Mouse (Mus musculus) layer of hippocampus, adult 11-12 months (tissue): ENCODE data around the gene Adgrb2.

Experiments used
- DNase-seq: peaks from one replicate; pipeline ENCODE4 v3.0.0; 2022; ENCODE audit warnings: low spot score

The Adgrb2 gene

DNA sequence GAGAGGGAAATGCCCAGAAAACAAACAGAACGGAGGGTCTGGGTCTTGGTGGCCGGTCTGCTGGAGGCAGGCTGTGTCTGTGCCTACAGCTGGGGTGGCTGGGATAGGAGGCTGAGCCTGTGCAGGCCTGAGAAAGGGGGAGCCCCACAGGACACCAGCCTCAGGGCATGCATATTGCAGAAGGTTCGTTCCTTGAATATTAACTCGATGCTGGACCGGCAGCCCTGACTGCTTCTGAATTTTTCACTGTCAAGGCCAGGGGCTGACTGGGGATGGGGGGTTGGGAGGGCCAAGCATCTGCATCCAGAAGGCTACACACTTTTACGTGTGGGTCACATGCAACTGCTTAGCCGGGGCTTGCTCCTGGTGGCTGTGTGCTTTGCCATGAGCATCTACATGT is 48.8 kb downstream of the Adgrb2 start:
- DNase-seq = no peak

- no peak for DNase-seq
Measured at GRCm38 (mm10) chr4:130036112-130036511, 51.4 kb downstream of the Adgrb2 start.

DNA sequence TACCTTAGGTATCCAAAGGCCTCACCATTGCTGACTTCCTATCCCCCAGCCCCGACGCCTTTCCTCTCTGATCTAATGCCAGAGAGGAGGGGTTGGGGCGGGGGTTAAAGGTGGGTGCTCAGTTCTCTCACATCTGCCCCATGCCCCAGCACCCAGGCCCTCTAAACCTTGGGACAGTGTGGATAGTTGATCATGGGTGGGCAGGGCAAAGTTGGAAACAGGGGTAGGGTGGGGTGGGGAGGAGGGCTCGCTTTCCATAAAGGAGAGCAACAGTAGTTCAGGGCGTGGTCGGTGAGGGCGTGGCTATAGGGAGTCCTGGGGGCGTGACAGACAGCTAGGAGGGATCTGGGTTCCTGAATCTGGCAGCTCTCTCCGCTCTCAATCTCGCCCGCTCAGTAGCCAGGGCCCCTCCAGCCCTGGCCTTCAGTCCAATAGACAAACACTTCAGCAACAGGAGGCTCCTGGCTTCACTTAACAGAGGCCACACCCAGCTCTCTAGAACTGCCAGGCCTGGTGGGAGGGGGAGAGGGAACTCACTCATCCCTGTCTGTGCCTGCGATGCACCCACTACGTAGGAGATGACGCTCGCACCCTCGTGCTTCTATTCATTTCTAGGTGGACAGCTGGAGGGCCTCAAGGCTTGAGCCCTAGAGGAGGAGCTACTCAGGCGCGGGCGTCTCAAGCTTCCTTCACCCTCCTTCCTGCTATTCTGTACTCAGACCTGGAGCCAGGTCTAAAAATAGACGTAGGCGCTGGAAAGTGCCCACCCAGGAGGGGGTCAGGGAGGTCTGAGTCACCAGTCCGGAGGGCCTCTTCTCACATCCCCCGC is 52.1 kb downstream of the Adgrb2 start:
- DNase-seq = no peak

- no peak for DNase-seq
Measured at GRCm38 (mm10) chr4:130039351-130039750, 54.7 kb downstream of the Adgrb2 start.

DNA sequence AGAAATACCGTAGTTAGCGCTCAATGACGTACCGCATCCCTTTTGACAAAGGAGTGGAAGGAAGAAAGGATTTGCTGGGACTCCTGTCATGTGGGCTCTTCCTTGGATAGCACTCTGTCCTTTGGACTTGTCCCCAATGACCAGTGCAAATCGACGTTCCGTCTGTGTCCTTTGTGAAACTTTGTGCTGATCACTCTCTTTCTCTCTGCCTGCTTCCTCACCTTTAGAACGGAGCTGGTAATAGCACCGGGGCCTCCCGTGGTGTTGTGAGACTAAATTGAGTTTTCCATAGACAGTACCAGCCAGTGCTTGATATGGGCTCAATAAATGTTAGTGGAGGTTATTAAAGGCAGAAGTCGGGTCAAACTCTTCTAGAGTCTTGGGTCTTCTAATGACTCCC is 56.4 kb downstream of the Adgrb2 start:
- DNase-seq = no peak

DNA sequence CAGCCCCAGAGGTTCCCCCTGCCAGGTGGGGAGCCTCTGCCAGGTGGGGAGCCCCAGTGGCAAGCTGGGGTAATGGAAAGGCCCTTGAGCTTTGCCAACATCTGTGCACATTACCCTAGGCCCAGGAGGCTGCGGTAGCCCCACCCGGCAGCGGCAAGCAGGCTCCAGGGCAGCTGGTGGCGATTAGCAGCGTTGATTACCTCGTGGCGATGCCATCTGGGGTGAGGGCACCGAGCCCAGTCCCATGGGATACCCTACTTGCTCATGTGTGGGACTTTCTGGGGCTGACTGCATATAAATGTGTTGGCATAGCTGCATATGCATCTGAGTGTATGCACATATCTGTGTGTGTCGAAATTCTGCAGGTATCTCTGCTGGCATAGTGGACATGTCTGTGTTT is 59.5 kb downstream of the Adgrb2 start:
- DNase-seq = no peak

- DNase-seq = no peak
Measured at GRCm38 (mm10) chr4:130045609-130046008, 60.9 kb downstream of the Adgrb2 start.

- DNase-seq = peak; percentile 73
Measured at GRCm38 (mm10) chr4:130047331-130048202, 62.9 kb downstream of the Adgrb2 start, which contains the start of gene Col16a1. Col16a1 (plus strand) TSS chr4:130047840.

DNA sequence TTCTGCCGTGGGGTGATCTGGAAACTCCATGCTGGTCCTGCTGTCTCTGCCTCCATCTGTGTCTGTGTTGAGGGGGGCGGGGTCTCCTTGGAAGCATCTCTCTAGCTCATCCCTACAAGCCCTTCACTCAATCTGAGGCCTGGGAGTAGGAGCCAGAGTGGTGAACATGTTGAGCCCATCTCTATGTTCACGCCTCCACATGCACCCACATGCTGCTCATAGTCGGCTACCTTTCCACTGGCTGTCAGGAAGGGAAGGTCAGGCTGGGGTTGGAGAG is 63.5 kb downstream of the Adgrb2 start:
- DNase-seq = no peak

DNA sequence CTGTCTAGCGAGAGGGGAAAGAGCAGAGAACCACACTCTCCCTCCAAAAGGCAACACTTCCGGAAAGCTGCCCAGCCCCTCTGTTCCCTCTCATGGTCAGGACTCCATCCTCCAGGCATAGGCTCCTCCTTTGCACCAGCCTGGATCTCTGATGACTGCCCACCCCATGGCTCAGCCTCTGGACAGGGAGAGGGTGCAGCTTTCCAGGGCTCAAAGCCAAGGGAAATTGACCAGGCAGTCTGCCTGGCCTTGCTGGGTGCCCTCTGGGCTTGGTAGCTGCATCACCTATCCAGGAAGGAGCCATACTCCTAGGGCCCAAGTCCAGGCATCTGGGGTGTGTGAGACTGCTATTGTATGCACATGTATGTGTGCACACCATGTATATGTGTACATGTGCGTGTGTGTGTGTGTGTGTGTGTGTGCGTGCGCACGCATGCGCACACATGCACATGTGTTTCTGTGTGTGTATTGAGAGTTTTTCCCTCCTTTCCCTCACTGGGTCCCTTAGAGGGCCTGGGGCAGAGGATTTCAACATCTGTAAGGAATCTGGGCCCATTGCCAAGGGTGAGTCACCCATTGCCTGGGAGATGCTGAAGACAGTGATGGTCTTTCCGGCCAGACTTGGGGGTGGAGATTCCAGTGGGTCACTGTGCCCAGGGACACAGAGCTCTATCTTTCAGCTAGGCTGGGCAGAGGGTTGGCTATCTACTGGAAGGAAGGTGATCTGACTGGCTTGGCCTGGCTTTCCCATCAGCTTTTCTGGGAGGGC is 65.6 kb downstream of the Adgrb2 start:
- DNase-seq = peak; percentile 60

GRCm38 (mm10) chr4:130052283-130052682 is 67.6 kb downstream of the Adgrb2 start:
- no peak for DNase-seq

GRCm38 (mm10) chr4:130053111-130053510 is 68.4 kb downstream of the Adgrb2 start:
- no peak for DNase-seq

GRCm38 (mm10) chr4:130054727-130055126 is 70.1 kb downstream of the Adgrb2 start:
- DNase-seq = peak; percentile 62

GRCm38 (mm10) chr4:130055160-130056010 is 70.7 kb downstream of the Adgrb2 start:
- DNase-seq = no peak

DNA sequence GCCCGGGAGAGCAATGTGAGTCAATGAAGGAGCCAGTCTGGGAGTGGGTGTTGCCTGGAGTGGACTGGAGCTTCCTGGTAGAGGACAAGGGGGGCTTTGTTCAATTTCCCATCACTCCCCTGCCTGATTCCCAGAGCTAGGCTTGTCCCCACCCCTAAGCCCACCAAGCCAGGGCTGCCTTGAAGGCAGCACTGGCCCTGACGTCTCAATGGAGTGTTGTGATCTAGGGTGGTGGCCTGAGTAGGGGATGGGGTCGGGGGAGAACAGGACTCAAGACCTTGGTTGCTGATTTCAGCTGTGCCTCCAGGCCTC is 71.3 kb downstream of the Adgrb2 start:
- DNase-seq = no peak

GRCm38 (mm10) chr4:130056471-130056870 is 71.8 kb downstream of the Adgrb2 start:
- no peak for DNase-seq

DNA sequence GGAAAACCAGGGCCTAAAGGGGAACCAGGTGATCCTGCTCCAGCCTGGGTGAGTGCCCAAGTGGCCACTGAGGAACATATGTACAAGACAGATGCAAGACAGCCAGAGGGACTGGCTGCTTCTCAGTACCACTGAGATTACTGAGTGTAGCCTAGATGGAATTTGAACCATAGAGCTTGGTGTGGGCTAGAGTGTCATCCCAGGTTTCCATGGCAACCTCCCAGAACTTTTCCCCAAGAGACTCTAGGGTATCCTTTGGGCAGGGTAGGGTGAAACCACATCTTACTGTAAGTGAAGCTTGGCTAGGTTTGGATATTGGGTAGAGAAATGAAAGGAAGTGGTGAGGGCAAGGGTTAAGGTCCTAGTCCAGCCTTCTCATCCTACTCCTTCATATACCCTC is 76.3 kb downstream of the Adgrb2 start:
- no peak for DNase-seq

- DNase-seq = no peak
Measured at GRCm38 (mm10) chr4:130063191-130063590, 78.5 kb downstream of the Adgrb2 start.

DNA sequence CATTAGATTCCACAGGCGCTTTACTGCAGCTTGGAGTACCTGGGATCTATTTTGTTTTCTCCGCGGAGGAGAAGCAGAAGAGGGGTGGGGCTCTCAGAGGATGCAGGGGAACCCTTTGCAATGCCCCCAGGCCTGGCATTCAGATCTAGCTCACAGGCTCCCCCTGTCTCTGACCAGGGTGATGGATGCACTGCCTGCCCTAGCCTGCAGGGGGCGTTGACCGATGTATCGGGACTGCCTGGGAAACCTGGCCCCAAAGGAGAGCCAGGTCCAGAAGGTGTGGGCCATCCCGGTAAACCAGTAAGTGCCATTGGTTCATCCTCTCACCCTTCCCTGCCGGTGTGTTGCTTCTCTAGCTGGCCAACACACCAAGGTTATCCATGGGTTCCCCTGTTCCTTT is 82.1 kb downstream of the Adgrb2 start:
- no peak for DNase-seq

GRCm38 (mm10) chr4:130070523-130070922 is 85.9 kb downstream of the Adgrb2 start:
- DNase-seq = no peak

- DNase-seq = no peak
Measured at GRCm38 (mm10) chr4:130071758-130072157, 87.1 kb downstream of the Adgrb2 start.
